Mouse (Mus musculus) frontal cortex, postnatal 36 days (tissue): ENCODE measurements around the gene Efcab12.
"Not testable (repeated sequence)": the region's sequence is repeated elsewhere in the genome, so short reads cannot be mapped to it uniquely, and the experiment has no call there.

ENCODE experiments used
- DNase-seq, 2 experiments: peaks; one replicate each; pipeline ENCODE4 v3.0.0; 2022; ENCODE audit warnings: low spot score in 2 of 2

Efcab12 gene

DNA sequence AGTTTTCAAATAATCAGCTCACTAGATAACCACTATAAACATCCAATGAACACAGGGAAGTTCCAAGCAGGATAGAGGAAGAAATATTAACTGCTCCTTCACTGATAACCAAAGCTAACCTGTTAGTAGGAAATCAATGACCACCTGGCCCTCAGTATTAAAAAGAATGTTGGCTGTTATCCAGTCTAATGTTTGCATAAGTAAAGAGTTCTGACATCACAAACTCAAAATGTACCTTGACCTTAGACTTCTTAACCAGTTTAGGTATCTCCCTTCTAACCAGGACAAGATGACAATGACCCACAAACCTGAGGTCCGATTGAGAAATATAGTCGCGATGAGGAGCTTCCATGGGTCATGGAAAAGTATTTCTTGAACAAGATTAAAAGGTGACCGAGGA lies 6.8 kb upstream of the Efcab12 start:
- DNase-seq, result no peak

DNA sequence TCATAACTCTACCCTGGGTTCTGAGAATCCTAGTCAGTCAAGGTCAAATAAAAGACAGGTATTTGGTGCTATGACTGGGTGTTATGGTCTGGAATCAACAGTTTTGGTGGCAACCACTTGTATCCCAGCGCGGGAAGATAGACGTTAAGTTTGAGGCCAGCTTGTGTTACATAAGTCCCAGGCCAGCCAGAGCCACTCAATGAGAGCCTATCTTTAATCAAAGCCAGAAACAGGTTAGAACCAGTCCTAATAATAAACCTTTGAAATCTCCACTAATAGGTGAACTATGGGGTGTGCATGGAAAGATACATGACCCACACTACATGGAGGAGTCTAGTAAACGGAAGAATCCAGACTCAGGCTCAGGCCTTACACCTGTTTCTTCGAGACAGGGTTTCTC lies 533 bp upstream of the Efcab12 start:
- DNase-seq, result no peak

DNA sequence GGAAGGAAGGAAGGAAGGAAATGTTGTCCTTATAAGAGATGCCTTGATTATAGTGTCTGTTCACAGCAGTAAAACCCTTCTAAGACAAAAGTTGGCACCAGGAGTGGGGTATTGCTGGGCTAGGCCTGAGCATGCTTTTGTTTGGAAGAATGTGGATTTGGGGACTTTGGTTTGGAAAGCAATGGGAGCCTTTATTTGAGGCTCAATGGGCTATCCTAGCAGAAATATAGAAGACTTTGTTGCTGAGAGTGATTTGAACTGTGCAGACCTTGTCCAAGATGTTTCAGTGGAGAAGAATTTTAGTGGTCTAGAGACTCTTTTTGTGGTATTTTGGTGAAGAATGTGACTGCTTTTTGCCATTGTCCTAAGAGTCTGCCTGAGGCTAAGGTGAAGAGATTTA lies 4.4 kb downstream of the Efcab12 start:
- no peak for DNase-seq

DNA sequence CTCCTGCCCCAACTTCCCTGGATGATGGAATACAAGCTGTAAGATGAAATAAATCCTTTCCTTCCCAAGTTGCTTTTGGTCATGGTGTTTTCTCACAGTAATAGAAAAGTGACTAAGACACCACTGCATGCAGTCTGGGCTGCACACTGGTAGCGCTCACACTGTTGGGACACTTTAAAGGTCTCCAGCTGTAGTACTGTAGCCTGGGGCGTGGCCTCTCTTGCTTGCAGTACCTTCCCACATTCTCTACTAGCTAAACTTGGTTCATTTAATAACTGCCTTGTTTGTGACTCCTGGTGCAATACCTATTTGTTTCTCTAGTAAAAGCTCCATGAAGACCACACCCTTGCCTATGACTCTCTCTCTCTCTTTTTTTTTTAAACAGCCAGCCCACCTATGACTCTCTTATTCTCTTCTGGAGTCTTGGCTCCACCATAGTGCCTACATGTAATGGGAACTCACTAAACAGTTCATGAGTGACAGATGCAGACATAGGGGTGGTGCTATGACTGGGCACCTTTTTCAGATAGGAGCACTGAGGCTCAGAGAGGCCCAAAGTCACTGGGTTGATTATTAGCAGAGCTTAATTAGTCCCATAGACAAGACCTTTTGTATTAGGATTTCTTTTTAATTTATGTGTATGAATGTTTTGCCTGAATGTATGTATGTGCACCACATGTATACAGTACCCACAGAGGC lies 5.9 kb downstream of the Efcab12 start:
- DNase-seq, result no peak

DNA sequence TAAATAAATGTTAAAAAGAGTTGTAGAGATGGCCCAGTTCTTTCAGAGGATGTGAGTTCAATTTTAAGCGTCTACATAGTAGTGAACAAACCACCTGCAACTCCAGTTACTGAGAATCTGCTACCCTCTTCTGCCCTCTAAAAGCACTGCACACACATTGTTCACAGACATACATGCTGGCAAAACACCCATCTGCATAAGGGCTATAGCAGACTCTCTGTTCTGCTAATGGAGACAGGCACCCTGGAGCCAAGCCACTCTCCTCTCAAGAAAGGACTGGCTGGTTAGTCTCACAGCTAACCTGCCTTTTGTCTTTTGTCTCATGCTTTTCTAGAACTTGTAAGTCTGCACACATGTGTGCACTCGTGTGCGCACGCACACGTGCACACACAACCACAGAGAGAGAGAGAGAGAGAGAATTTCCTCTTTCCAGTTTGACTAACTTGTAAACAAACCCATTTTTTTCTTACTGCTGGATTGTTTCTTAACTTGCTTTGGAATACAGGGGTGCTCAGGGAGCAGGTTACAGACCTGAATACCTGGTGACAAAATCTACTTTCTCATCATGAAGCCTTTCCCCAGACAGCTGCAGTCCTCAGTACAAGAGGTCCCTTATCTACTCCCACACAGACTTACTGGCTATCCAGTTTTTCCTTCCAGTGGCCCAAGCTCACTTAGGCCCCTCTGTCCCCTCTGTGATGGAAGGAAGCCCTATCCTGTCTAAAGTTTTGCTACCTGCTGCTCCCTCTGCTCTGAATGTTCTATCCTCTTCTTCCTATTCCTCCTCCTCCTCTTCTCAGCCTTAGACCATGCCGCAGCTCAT lies 7.2 kb downstream of the Efcab12 start:
- no peak for DNase-seq

DNA sequence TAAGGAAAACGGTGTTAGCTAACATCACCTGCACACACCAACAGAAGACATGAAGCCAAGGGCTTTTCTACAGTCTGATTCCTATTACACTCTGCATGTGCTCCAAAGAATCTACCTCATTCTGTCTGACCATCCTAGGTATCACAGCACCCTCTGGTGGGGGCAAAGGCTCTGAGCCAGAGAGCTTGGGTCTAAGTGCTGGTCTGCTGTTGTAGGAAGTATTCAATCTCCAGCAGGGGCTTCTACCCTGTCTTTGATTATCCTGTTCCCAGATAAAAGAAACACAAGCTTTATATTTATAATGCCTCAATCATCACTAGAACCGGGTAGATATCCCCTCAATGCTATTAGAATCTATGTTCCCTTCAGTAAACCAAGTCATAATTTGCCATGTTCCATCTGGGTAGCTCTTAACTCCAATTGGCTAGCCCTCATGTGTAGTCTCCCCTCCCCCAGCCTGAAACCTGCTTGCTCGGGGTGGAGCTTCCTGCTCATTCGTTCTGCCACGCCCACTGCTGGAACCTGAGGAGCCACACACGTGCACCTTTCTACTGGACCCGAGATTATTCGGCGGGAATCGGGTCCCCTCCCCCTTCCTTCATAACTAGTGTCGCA lies 14.3 kb downstream of the Efcab12 start:
- DNase-seq, result not testable (repeated sequence)

DNA sequence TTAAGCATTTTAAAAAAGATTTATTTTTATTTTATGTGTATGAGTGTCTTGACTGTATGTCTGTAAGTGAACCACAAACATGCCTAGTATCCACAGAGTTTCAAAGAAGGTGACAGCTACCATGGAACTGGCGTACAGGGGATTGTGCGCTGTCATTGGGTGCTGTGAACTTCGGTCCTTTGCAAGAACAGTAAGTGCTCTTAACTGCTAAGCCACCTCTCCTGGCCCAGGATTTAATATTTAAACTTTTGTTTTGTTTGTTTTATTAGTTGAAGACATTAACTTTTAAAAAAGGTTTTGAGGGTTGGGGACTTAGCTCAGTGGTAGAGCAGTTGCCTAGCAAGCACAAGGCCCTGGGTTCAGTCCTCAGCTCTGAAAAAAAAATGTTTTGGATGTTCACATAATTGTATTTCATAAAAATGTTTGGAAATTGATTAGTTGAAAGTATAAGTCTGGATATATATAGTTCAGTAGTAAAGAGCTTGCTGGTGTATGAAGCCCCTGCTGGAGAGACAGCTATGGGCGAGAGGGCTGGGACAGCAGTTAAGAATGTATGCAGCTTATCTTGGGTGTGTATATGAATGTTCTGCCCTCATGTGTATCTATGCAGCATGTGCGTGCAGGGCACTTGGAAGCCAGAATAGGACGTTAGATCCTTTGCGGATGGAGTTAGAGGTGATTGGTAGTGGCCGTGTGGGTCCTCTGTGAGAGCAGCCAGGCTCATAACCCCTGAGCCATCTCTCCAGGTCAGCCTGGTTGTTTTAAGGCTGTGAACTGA lies 16.8 kb downstream of the Efcab12 start:
- DNase-seq, result no peak

DNA sequence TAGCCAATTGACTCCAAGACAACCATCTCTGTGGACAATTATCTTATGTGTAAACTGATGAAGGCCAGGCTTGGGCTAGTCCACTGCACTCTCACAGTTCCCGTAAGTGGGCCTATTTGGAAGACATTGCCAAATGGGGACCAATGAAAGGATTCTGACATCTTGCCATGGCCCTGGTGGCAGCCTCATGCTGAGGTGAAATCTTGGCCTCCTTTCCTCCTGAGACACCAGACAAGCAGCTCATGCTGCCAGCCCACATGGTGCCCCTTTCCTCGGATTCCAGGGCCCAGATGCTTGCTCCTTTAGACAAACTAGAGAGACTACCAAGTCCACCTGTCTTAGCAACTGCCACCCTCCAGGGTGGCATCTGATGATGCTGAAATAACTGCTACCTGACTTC lies 20.1 kb downstream of the Efcab12 start:
- DNase-seq, result no peak

DNA sequence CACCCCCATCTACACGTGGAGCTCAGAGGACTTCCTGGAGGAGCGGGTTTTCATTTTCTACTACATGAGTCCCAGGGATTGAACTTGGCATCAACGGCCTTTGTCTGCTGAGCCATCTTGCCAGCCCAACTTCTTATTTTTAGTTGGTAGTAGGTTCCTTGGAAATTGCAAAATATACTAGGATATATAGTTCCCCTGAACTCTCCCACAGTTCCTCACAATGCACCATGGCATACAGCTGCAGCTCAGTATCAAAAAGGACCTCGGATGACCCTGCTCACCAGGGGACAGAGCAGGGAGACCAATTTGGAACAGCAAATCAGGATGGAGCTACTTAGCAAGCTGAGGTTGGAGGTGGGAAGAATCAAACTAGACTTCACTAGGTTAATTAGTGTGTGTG lies 23.2 kb downstream of the Efcab12 start:
- DNase-seq, result no peak

DNA sequence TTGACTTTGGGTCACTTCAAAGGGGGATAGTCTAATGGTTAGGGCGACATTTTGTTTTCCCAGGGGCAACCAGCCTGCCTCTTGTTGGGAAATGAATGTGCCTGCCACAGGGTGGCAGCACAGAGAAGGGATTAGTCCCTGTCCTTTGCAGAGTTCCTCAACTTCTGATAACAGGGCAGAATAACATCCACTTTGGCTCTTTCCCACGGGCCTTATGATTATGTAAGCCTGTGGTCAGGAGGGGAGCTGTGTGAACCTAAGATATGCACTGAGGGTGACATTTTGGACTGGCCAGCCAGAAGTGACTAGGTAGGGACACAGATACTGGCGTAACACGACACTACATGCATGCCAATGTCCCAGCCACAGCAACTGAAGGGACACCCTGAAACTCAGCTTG lies 24.1 kb downstream of the Efcab12 start:
- DNase-seq, result peak; percentile 37 to 63

DNA sequence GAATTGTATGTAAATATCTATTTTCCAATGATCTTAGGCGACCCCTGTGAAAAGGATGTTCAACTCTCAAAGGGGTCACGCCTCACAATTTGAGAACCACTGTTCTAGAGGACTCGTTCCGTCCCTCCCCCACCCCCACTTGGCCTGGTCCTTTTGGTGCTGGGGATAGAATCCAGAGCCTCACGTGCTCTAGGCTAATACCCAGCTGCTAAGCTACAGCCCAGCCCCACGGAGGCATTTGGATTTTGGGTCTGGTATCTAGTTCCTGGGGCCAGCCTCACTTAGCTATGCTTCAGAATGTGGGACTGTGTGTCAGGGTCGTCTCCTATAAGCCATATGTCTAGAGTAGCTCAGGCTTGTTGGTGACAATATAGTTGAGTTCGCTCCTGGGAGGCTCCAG lies 26.6 kb downstream of the Efcab12 start:
- DNase-seq, result no peak

DNA sequence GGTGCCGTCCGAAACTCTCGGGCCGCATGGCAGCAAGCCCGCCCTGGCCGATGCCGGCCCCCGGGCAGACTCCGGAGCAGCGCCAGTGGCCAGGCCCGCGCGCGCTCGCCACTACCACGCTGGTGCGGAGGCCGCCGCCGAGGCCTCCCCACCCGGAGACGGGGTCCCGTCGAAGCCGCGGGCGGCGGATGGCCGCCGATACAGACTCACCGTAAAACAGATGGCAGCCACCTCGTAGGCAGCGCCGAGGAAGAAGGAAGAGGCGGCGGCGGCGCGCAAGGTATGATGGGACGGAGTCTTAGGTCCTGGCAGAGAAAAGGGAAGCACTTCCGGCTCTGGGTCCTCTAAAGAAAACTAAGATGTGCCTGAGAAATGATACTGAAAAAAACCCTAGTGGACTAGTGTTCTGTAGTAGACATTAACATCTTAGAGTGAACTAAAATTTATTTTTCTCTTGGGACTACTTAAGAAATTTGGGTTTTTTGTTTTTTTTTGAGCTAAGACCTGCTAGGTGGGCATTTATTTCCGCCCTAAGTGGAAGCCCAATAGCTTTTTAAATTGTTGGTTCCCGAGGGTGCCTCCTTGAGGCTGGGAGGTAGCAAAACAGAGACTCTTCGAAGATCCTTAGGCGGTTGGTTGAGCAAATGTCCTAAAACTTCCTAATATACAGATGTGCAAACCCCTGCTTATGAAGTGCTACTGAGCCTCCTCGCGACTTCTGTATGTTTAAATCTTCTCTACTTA lies 29.6 kb downstream of the Efcab12 start, which contains the start of gene Rpl32:
Gene Rpl32 (minus strand): TSS at position 260 of the 744 bp plus-strand sequence.
- DNase-seq, result peak; percentile 87 to 92

DNA sequence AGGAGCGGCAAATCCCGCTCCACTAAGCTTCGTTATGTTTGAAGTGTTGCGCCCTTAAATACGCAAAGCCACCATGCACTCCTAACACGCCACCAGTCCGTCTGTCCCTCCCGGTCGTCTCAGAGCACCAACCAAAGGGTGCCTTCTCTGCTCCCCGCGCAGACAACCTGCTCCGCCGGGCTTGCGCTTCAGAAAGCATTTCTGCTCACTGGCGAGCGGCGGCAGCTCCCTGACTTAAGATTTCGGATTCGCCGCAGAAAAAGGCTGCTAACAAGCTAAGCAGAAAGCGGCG lies 30.1 kb downstream of the Efcab12 start:
- DNase-seq, result no peak

DNA sequence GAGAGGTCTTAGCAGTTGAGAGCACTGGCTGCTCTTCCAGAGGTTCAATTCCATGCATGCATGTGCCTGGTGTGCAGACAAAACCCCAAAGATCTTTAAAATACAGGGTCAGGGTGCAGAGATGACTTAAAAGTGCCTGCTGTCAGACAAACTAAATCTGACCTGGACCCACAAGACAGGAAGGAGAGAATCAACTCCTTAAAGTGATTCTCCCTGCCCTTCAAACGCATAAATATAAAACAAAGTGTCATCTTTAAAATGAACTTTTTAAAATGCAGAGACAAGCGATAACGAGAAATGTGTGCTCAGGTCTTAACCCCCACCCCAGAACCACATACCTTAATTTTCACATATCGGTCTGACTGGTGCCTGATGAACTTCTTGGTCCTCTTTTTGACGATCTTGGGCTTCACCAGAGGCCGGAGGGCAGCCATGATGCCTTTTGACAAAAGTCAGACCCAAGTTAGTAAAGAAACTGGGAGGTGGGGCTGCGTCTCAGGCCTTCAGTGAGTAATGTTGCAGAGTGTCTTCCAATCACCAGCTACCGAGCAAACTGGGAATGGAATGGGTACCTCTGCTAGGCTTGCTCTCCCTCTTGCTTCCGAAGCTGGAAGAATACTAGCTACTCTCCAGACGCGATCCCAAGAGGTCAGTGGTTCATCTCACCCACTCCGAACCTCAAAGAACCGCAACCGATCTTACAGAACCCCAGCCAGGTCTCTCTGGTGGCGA lies 30.6 kb downstream of the Efcab12 start:
- DNase-seq, result no peak

DNA sequence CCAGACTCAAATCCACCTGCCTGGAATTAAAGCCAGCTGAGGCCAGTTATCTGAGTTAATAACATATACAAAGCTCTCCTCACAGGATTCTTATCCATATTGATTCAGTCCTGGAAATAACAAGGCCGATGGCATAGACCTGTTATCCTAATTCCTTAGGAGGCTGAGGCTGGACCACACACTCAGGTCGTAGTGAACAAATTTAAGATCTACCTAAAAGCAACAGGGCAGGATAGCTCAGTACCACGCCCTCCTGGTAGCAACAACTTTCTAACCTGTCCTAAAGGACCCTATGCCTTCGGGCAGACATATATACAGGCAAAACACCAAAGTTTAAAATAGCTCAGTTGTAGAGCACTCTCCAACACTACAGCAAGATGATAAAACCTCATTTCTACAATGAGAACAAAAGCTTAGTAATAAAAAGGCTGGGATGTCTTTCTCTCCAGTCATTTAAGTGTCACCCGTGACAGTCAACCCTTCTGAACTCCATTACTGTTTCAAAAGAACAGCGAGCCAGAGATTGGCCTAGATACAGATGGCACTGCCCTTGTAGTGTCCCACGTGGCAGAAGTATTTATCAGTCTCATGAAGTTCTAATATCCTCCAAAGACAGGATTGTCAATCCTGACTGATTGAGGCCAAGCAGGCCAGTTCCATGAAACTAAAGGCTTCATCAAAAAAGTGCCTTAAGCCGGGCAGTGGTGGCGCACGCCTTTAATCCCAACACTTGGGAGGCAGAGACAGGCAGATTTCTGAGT lies 33.6 kb downstream of the Efcab12 start:
- DNase-seq, result no peak

DNA sequence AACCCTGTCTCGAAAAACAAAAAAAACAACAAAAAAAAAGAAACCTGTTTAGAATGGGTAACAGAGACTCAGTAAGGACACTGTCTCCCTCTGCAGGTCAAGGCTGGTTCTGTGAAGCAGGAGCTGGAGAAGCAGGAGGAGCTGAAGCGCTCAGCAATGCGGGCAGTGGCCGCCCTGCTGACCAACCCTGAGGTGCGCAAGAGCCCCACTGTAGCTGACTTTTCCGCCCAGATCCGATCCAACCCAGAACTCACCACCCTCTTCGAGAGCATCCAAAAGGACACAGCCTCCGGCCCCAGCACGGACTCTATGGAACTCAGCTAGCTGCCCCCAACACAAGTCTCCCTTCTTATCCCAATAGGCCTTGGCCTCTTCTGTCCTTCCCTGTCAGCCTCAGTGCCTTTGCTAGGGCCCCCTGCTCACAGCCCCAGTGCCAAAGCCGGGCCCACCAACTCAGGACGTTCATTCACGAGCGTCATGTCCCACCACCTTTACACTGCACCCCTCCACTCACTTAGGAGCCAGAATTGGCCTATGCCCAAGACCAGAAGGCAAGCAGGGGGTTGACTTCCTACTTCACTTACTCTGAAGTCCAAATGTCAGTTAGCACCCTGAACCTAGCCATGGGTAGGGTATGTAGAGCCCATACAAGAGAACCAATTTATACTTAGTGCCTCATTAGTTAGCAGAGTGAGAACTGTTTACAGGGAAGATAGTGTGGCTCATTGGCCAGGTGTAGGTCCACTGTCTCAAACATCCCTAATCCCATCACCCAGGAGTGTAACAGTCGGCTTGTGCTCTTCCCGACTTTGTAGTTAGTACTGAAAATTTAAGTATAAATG lies 34.5 kb downstream of the Efcab12 start:
- DNase-seq, result peak; percentile 65 to 84

DNA sequence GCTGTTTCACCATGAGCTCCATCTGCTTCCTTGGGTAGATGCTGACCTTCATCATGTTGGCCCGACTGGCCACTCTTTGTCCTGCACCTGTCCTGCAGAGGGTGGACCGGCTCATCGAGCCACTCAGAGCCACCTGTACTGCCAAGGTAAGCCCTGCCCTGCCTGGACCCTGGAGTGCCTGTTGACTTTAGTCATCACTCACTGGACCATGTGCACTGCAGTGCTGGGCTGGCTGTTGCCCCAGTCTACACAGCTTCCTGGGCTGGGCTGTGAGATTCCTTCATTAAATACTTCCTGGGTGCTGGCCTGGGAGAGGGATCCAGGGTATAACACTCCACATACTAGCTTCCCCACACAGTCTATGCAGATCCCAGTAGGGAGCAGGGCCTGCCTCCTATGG lies 36.4 kb downstream of the Efcab12 start:
- no peak for DNase-seq

DNA sequence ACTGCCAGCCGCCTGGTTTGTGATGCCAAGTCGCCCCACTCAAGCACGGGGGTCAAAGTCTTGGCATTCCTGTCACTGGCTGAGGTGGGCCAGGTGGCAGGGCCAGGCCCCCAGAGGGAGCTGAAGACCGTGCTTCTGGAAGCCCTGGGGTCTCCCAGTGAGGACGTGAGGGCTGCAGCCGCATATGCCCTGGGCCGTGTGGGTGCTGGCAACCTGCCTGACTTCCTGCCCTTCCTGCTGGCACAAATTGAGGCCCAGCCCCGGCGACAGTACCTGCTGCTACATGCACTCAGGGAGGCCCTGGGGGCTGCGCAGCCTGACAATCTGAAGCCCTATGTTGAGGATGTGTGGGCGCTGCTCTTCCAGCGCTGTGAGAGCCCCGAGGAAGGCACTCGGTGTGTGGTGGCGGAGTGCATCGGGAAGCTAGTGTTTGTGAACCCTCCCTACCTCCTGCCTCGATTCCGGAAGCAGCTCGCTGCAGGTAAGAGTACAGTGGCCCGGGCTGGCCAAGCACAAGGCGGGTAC lies 45.5 kb downstream of the Efcab12 start:
- no peak for DNase-seq
